Mouse (Mus musculus) central nervous system, embryonic 11.5 days (tissue): Measurements from ENCODE around the gene Chchd4. TPM values are rescaled to one million over a fixed set of nuclear protein-coding genes. Genes with fewer than 3 reads are reported as not detected.

Experiments
- polyA plus RNA-seq: library from polyadenylated mRNA; depleted of rRNA; stranded (reverse); fragments of >200 nt; gene quantifications from 2 replicates; pipeline ENCODE4 v1.2.3, GENCODE M21; 2012; rRNA removed

Chchd4 gene
- 10.1 and 11.2 TPM in 2 replicates for polyA plus RNA-seq

DNA sequence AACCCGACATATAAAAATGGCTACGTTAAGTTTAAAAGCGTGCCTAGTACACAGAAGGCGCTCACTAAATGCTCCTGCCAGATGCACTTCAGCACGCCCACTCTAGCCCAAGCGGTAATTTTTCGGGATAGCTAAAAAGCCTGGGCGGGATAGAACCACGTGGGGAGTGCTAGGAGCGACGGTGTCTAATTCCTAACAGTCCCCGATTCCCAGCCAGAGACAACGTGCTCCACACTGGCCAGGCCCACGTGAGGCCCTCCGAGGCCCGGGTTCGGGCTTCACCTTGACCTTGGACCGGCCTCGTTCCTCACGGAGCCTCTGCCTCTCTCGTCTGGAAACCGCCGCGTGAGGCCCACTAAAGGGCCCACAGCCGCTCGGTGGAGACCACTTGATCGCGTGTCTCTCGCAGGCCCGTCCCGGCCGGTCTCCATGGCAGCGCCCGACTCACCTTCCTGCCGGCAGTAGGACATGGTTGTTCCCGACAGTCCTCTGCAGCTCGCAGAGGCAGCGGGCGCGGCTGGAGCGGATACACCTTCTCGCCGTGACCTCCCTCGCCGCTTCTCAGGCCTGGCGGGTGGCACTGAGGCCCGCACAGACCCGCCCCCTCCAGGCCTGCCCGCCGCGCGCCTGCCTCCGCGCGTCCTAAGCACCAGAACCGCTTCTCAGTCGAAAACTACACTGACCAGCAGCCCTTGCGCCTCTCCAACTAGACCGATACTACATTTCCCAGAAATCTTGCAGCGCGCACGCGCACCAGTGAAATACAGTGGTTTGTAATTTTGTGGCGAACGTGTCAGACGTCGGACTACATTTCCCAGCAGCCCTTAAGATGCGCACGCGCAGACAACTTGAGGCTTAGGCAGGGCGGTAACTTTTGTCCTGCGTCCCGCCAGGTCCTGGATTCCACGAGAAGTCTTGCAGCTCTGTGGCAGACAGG lies at the start of gene Chchd4, which contains the start of gene Tmem43:
TSS of gene Chchd4 (minus strand) at position 679 of the 937 bp plus-strand sequence.
TSS of gene Tmem43 (plus strand) at position 836 of the 937 bp plus-strand sequence.

GRCm38 (mm10) chr6:91515545-91516449 lies 42.5 kb upstream of the Chchd4 start, which contains the start of the genes Xpc and Lsm3:
Gene Xpc (minus strand): TSS chr6:91515888.
Gene Lsm3 (plus strand): TSS chr6:91515928.

Other genes with a start within 250 kb of the Chchd4 start
- gene Wnt7a, start 62.2 kb downstream of the Chchd4 start, polyA plus RNA-seq = 7.2 and 7.5 TPM in 2 replicates
- 40.2 and 52.0 TPM in 2 replicates for gene Tmem43, start 157 bp upstream of the Chchd4 start, polyA plus RNA-seq
- gene Xpc, start 42.3 kb upstream of the Chchd4 start, polyA plus RNA-seq = 16.5 and 20.4 TPM in 2 replicates
- gene Lsm3, start 42.4 kb upstream of the Chchd4 start, polyA plus RNA-seq = 189 and 202 TPM in 2 replicates
- gene Slc6a6, start 210.5 kb upstream of the Chchd4 start, polyA plus RNA-seq = 36.2 and 51.8 TPM in 2 replicates